Mouse (Mus musculus) lung, postnatal 0 days (tissue): ENCODE data around the gene Miga1. TPM values are rescaled to one million over a fixed set of nuclear protein-coding genes. Genes with fewer than 3 reads are reported as not detected.

Source experiments
- ATAC-seq: fragments of 200-750 bp; cut with Nextera tagmentation; 2 replicates; pipeline ENCODE4 v1.8.0; 2017; ENCODE audit warnings: moderate library complexity
- DNase-seq: peaks from one replicate; pipeline ENCODE4 v3.0.0-alpha.2; 2016; ENCODE audit warnings: low spot score
- H3K27ac ChIP-seq: fragments of 300-500 bp; sonication (generic); 2 replicates; pipeline ENCODE4 v1.5.1; 2014; ENCODE audit warnings: antibody characterized with exemption, mild to moderate bottlenecking, low read length, mixed read lengths
- H3K27me3 ChIP-seq: fragments of 300-500 bp; sonication (generic); replicated peaks from 2 replicates; pipeline ENCODE4 v1.6.1; 2014; ENCODE audit warnings: low read length, mixed read lengths; ENCODE audit not compliant: insufficient read depth
- H3K36me3 ChIP-seq: fragments of 300-500 bp; sonication (generic); 2 replicates; pipeline ENCODE4 v1.6.1; 2014; ENCODE audit warnings: low read length, mixed read lengths; ENCODE audit not compliant: insufficient read depth
- H3K4me1 ChIP-seq: fragments of 300-500 bp; sonication (generic); 2 replicates; pipeline ENCODE4 v1.6.1; 2014; ENCODE audit warnings: antibody characterized with exemption, low read depth, low read length, mixed read lengths; ENCODE audit not compliant: insufficient read depth
- H3K4me2 ChIP-seq: fragments of 300-500 bp; sonication (generic); replicated peaks from 2 replicates; pipeline ENCODE4 v1.6.1; 2014; ENCODE audit warnings: low read depth, mild to moderate bottlenecking, low read length, moderate library complexity, mixed read lengths
- H3K4me3 ChIP-seq: fragments of 300-500 bp; sonication (generic); 2 replicates; pipeline ENCODE4 v1.5.1; 2014; ENCODE audit warnings: low read depth, low read length
- H3K9ac ChIP-seq: fragments of 300-500 bp; sonication (generic); replicated peaks from 2 replicates; pipeline ENCODE4 v1.6.1; 2014; ENCODE audit warnings: low read depth, mild to moderate bottlenecking
- H3K9me3 ChIP-seq: fragments of 300-500 bp; sonication (generic); 2 replicates; pipeline ENCODE4 v1.6.1; 2016; ENCODE audit warnings: low read length, mixed read lengths
- CTCF ChIP-seq: IDR thresholded peaks from 2 replicates; pipeline ENCODE4 v1.5.1; 2016; ENCODE audit warnings: antibody characterized with exemption, mild to moderate bottlenecking
- EP300 ChIP-seq: IDR thresholded peaks from 2 replicates; pipeline ENCODE4 v1.6.1; 2016; ENCODE audit warnings: antibody characterized with exemption, mild to moderate bottlenecking, control low read depth
- WGBS: fragments of 180-500 bp; shearing (Covaris S2); extraction: QIAGEN DNeasy Blood & Tissue Kit; methylation state at CpG from one replicate; pipeline ENCODE4 v1.1.7; 2014; 5-methylcytosine and 5-hydroxymethylcytosine counted together
- polyA plus RNA-seq: library from polyadenylated mRNA; unstranded; fragments of >200 nt; fragmentation: Nextera tagmentation; extraction: Ambion mirVana; gene quantifications from 2 replicates; pipeline ENCODE4 v1.2.1, GENCODE M21; 2015

Miga1 gene
- polyA plus RNA-seq, 1 experiment from 2014 or later = 10.0 TPM

DNA sequence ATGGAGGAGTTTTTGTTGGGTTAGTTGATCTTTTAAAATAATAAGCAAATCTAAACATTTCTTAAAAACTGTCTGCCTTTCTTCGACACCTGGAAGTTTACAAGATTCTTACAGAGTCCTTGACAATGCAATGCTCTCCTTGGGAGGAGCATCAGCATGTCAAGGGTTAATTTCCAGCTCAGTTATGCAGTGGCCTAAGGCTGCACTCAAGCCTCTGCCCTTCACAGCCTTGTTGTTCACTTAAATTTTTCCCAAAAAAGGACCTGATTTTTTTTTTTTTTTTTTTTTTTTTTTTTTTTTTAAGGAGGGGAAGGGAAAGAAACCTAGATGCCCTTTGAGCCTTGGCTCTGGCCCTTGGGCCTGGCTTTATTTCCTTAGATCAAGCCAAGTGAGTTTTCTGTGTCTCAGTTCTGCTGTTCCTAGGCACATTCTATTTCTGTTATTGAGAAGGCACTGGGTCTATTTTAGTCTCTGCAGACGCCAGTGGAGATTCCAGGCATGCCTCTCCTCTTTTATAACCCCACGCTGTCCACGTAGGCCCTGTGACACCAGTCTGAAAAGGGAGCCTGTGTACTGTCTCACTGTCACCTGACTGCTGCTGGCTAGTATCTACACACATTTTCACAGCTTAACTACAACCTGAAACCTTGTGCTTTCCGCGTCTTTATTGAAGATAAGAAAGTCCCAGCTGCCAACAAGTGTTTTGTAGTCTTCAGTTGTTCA is 36.0 kb downstream of the Miga1 start:
- Histone ChIP-seq H3K9me3 (no peaks in the 10 kb centered on the region), H3K4me2 (no peak overlapping the region), H3K36me3 (no peaks in the 10 kb centered on the region), H3K4me1 (peaks cover 7% of the 10 kb centered on the region; the same call in 1 of the 2 replicates), H3K27me3 (no peaks in the 10 kb centered on the region), H3K4me3 (no peak overlapping the region), H3K27ac (peak overlapping the region; percentile 38), H3K9ac (no peak overlapping the region)
- peak; percentile 72 for DNase-seq
- TF ChIP-seq EP300 = peak; percentile 30; the same call in 1 of the 2 replicates
- no peak for TF ChIP-seq CTCF
- 24% methylated on average over 6 of the region's 6 CpGs for WGBS
- ATAC-seq = peak; percentile 32

DNA sequence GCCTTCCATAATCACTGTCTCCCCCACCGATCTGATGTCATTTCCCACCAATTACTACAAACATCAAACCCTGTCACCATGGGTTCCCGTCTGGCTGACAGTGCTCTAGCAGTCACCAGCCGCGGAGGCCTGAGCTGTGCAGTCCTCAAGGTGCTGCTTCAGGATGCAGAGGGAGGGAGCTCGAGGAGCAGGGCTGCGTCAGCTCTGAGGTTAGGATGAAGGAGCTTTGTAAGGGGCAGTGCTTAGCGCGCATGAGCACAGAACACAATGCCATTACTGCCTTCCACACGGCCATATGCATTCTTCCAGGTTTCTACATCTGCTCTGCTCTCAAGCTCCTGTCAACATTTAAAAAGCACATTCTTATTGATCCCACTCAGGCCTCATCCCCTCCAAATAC is 37.2 kb downstream of the Miga1 start:
- TF ChIP-seq EP300 = no peak
- no peak for TF ChIP-seq CTCF
- Histone ChIP-seq H3K27ac (no peak overlapping the region), H3K9ac (no peak overlapping the region), H3K4me2 (no peak overlapping the region), H3K9me3 (no peaks in the 10 kb centered on the region), H3K4me1 (no peaks in the 10 kb centered on the region), H3K4me3 (no peak overlapping the region), H3K27me3 (no peaks in the 10 kb centered on the region), H3K36me3 (no peaks in the 10 kb centered on the region)
- DNase-seq (no peak), ATAC-seq (no peak)
- 73% methylated on average over 9 of the region's 9 CpGs for WGBS

DNA sequence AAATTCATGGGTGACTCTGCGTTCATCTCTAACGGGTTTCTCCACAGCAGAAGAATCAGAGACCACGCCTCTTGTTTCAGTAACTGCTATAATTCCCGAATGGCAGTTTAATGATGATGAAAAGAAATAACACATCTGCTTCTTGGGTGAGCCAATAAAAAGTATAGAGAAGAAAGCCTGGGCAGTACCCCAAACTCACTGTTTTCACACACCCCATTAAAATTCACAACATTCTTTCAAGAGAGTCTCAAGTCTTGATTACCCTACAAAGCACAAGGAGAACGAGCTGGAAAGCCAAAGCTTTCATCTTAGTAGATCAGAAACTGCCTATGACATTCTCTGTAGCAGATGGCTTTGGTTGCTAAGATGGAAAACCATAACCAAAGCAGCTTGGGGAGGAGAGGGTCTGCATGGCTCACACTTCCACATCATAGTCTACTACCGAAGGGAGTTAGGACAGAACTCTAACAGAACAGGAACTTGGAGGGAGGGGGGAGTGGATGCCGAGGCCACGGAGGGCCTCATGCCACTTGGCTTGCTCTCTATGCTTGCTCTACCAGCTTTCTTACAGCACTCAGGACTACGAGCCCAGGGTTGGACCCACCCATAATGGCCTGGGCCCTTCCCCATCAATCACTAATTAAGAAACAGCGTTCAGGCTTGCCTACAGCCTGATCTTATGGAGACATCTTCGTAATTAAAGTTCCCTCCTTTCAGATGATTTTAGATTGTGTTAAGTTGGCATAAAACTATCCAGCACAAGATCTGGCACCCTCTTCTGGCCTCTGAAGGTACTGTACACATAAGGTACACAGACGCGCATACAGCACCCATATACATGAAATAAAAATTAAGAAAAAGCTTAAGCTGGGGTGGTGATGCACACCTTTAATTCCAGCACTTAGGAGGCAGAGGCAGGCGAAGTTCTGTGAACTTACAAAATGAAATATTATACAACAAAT is 39.5 kb downstream of the Miga1 start:
- peak; percentile 93 for DNase-seq
- Histone ChIP-seq H3K9me3 (no peaks in the 10 kb centered on the region), H3K4me2 (no peak overlapping the region), H3K4me1 (no peaks in the 10 kb centered on the region), H3K9ac (no peak overlapping the region), H3K4me3 (no peak overlapping the region), H3K36me3 (no peaks in the 10 kb centered on the region), H3K27me3 (no peaks in the 10 kb centered on the region), H3K27ac (peak overlapping the region; percentile 81)
- ATAC-seq = peak; percentile 80
- 63% methylated on average over 14 of the region's 14 CpGs for WGBS
- TF ChIP-seq EP300 (peak; percentile 64), CTCF (peak; percentile 60)

DNA sequence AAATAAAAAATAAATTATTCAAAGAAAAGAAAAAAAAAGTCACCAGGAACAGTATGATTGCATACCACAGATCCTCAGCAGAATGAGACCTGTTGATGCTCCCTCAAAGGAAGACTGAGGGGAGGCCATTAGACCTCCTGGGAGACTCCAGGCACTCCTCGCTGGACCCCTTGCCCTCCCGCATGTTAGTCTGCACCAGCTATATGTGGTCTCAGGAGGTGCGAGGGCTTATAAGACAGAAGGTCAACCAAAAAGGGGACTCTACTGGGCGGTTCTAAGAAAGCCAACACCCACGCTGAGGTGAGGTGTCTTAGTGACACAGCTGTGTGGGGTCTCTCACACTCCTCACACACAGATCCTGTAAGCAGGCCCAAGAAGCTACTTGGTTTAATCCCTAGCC is 44.3 kb downstream of the Miga1 start:
- H3K36me3 ChIP-seq = no peaks in the 10 kb centered on the region
- H3K4me1 ChIP-seq = no peaks in the 10 kb centered on the region
- no peaks in the 10 kb centered on the region for H3K27me3 ChIP-seq
- no peak overlapping the region for H3K4me3 ChIP-seq
- no peak overlapping the region for H3K27ac ChIP-seq
- no peak overlapping the region for H3K4me2 ChIP-seq
- TF ChIP-seq EP300 (no peak), CTCF (no peak)
- no peak for DNase-seq
- no peak overlapping the region for H3K9ac ChIP-seq
- WGBS = 91% methylated on average over 5 of the region's 5 CpGs
- no peak for ATAC-seq
- no peaks in the 10 kb centered on the region for H3K9me3 ChIP-seq

DNA sequence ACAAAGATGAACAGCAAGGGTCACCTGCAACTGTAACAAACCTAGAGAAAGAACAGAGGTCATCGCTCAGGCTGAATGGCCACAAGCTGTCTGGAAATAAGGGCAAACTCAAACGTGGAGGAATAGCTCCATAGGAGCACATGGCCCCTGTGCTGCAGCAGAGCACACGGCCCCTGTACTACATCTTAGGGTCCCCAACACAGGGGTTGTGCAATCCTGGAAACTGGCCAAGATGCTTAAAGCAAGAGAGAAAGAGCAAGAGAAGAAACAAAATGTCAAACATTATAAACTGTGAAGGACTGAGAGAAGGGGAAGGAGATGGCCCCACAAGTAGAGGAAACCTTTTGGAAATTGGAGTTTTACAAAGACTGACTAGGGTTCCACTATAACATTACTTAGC is 45.8 kb downstream of the Miga1 start:
- TF ChIP-seq CTCF (no peak), EP300 (no peak)
- Histone ChIP-seq H3K4me1 (no peaks in the 10 kb centered on the region), H3K36me3 (0 out of 2 replicates have a peak, but pooled peaks cover 4% of the 10 kb centered on the region), H3K9me3 (no peaks in the 10 kb centered on the region), H3K9ac (no peak overlapping the region), H3K4me2 (no peak overlapping the region), H3K27ac (no peak overlapping the region), H3K4me3 (no peak overlapping the region), H3K27me3 (no peaks in the 10 kb centered on the region)
- peak; percentile 56 for DNase-seq
- WGBS = 47% methylated on average over 3 of the region's 3 CpGs
- ATAC-seq = peak; percentile 40; the same call in 1 of the 2 replicates

DNA sequence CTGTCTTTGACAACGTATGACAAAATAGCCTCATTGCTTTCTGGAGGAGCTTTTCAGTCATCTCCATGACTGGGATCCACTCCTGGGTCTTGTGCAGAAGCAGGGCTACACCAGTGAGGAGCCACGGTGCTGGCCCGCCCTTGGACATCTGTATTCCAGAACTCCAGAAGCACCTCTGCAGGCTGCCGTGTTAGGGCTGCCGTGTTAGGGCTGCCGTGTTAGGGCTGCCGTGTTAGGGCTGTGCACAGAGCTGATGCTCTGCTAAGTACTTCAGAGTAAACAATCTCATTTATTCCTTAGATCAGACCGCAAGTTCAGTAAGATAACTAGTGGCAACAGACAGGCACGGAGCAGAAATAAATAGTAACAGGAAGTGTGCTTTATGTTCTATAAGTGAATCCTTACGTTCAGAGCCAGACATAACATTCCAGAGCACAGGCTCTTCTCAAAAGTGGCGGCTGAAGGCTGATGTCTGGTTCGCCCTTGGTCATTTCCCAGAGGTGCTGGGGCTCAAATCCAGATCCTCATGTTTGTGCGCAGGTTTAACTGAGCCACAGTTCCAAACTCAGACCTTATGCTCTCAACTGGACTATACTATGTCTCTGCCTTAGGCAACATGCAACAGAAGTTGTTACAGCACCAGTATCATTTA is 46.6 kb downstream of the Miga1 start:
- no peaks in the 10 kb centered on the region for H3K27me3 ChIP-seq
- H3K9ac ChIP-seq = no peak overlapping the region
- DNase-seq (peak; percentile 12), ATAC-seq (no peak)
- no peaks in the 10 kb centered on the region for H3K9me3 ChIP-seq
- TF ChIP-seq EP300 (no peak), CTCF (no peak)
- no peak overlapping the region for H3K4me3 ChIP-seq
- H3K4me2 ChIP-seq = no peak overlapping the region
- peak overlapping the region; percentile 48 for H3K27ac ChIP-seq
- H3K4me1 ChIP-seq = no peaks in the 10 kb centered on the region
- H3K36me3 ChIP-seq = 0 out of 2 replicates have a peak, but pooled peaks cover 4% of the 10 kb centered on the region
- WGBS = 45% methylated on average over 13 of the region's 13 CpGs
